Comparison of ENCODE assay signal across 9 mouse cellular contexts in the genomic region with DNA sequence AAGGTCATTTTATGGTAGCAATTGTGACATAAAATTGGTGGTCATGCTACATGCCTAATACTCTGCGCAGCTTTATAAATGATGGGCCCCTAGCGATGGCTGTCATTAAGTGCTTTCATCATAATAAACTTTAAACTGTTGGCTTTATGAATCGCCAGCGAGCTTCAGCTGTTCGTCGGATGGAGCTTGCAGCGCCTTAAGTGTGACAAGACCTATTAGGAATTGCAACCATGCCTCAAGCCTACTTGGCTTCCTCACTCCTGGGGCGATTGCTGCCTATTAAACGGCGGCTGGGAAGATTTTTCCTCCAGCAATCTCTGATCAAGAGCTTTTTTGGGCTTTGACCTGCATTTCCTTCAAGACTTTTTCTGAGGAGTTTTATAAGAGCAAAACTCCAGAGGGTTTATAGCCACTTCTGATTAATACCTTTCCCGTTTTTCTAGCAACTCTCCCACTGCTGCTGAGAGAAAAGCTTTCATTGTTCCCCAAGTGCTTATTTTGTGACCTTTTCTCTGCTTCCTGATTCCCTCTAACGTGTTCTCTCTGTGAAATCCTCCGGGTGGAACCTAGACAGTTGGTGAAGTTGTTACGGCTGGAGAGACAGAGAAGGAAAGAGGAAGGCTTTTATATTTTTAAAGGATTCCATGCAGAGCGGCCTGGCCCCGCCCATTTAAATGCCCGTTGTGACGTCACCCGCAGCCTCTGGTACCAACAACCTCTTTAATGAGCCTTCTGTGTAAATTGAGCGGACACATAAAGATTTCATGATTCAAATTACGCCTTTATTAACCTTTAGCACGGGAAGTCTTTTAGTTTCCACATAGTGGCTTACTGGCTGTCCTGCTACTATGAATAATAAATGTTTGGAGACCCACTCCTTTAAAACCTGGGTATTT.
DNase-seq lines count a peak whose midpoint lies in the region; ATAC-seq lines count a peak whose summit lies in the region.
"Had no signal": no experiment of that assay in that cellular context is flagged by ENCODE, and none has a peak within 500 bp of the region (broad histone marks: within the 10 kb centered on the region; RNA-seq: fewer than 3 reads in every experiment).

No protein-coding gene starts in this region.

- H3K27me3 ChIP-seq in neural tube, embryonic 15.5 days (replicated peaks) = peaks cover 97% of the 10 kb centered on the region
- peaks cover 92% of the 10 kb centered on the region for H3K27me3 ChIP-seq in embryonic facial prominence, embryonic 15.5 days
- H3K27me3 ChIP-seq in kidney, embryonic 16.5 days (ENCODE audit: insufficient read depth, low read length) = peaks cover 98% of the 10 kb centered on the region

- DNase-seq in neural tube, embryonic 10.5 days (ENCODE audit: extremely low spot score, low spot score) = peak; percentile 37
- DNase-seq in retina, postnatal 1 day = peak; percentile 83
- DNase-seq in lung, postnatal 14 days = no peak
- no peak for DNase-seq in natural killer cell, adult 2 months (ENCODE audit: low spot score in 2 of 2)
- DNase-seq: right cerebral cortex, postnatal 14 days had no signal

- no peak for ATAC-seq in neural tube, embryonic 15.5 days (ENCODE audit: low FRiP score)
- no peak for ATAC-seq in embryonic facial prominence, embryonic 15.5 days (ENCODE audit: insufficient number of reproducible peaks, low FRiP score, low TSS enrichment, low read depth)
- ATAC-seq in kidney, embryonic 16.5 days (ENCODE audit: low FRiP score, low TSS enrichment) = no peak

- H3K9me3 ChIP-seq in neural tube, embryonic 15.5 days (replicated peaks) = no peaks in the 10 kb centered on the region
- no peaks in the 10 kb centered on the region for H3K9me3 ChIP-seq in embryonic facial prominence, embryonic 15.5 days (replicated peaks)
- no peaks in the 10 kb centered on the region for H3K9me3 ChIP-seq in kidney, embryonic 16.5 days (ENCODE audit: low read length)

- no peaks in the 10 kb centered on the region for H3K36me3 ChIP-seq in neural tube, embryonic 15.5 days
- H3K36me3 ChIP-seq in embryonic facial prominence, embryonic 15.5 days = no peaks in the 10 kb centered on the region
- no peaks in the 10 kb centered on the region for H3K36me3 ChIP-seq in kidney, embryonic 16.5 days (ENCODE audit: insufficient read depth, low read length)

- H3K27ac ChIP-seq in neural tube, embryonic 15.5 days (replicated peaks) = no peak overlapping the region
- H3K27ac ChIP-seq in embryonic facial prominence, embryonic 15.5 days (replicated peaks) = no peak overlapping the region
- H3K27ac ChIP-seq in kidney, embryonic 16.5 days (ENCODE audit: low read length) = no peak overlapping the region

- no peak overlapping the region for H3K4me2 ChIP-seq in neural tube, embryonic 15.5 days
- H3K4me2 ChIP-seq in embryonic facial prominence, embryonic 15.5 days (replicated peaks) = peak overlapping the region; percentile 13
- 0 out of 2 replicates have a peak overlapping the region, but pooled peaks have one; percentile 15 for H3K4me2 ChIP-seq in kidney, embryonic 16.5 days (replicated peaks; ENCODE audit: low read depth, low read length)

- H3K4me3 ChIP-seq in neural tube, embryonic 15.5 days (replicated peaks) = no peak overlapping the region
- no peak overlapping the region; the same call in 1 of the 2 replicates for H3K4me3 ChIP-seq in embryonic facial prominence, embryonic 15.5 days (replicated peaks)
- H3K4me3 ChIP-seq in kidney, embryonic 16.5 days (ENCODE audit: low read length) = no peak overlapping the region
- H3K4me3 ChIP-seq: erythroblast, embryonic 14.5 days had no signal

- peaks cover 7% of the 10 kb centered on the region; the same call in 1 of the 2 replicates for H3K4me1 ChIP-seq in neural tube, embryonic 15.5 days
- peaks cover 17% of the 10 kb centered on the region for H3K4me1 ChIP-seq in embryonic facial prominence, embryonic 15.5 days
- H3K4me1 ChIP-seq in kidney, embryonic 16.5 days (ENCODE audit: insufficient read depth, low read length) = no peaks in the 10 kb centered on the region

- no peak overlapping the region for H3K9ac ChIP-seq in neural tube, embryonic 15.5 days (replicated peaks)
- H3K9ac ChIP-seq in embryonic facial prominence, embryonic 15.5 days = no peak overlapping the region
- no peak overlapping the region for H3K9ac ChIP-seq in kidney, embryonic 16.5 days (replicated peaks; ENCODE audit: low read length)

- whole genome bisulfite sequencing in neural tube, embryonic 15.5 days = 6% methylated on average over 22 of the region's 22 CpGs
- 10% methylated on average over 22 of the region's 22 CpGs for WGBS in embryonic facial prominence, embryonic 15.5 days
- WGBS in kidney, embryonic 16.5 days = 8% methylated on average over 22 of the region's 22 CpGs

Comparison
In these comparisons a context has a peak if more than half of its experiments do, and no peak if none do; other contexts are left out.
1. DNase-seq: peak in neural tube, embryonic 10.5 days (single experiment) and retina, postnatal 1 day (single experiment); none in lung, postnatal 14 days (single experiment) and natural killer cell, adult 2 months (0 of 2).